Mouse (Mus musculus) Patski (cell line): Measurements from ENCODE around the gene Tacc3. TPM values are rescaled to one million over a fixed set of nuclear protein-coding genes. Genes with fewer than 3 reads are reported as not detected.

Experiments
- ATAC-seq: fragments of 100-300 bp; one replicate; pipeline ENCODE4 v1.8.0; 2021
- CTCF ChIA-PET: fragments of 350-600 bp; sonication (Branson Sonifier 250); formaldehyde crosslinking; loops from one replicate; lab custom pipeline; 2022; ENCODE audit warnings: inconsistent platforms; lab: Charles Lee
- POLR2A ChIA-PET: fragments of 350-600 bp; sonication (Branson Sonifier 250); formaldehyde crosslinking; loops from one replicate; lab custom pipeline; 2022; ENCODE audit warnings: antibody characterized with exemption, inconsistent platforms; lab: Charles Lee
- DNase-seq: peaks from one replicate; pipeline ENCODE4 v3.0.0-alpha.2; 2011; ENCODE audit warnings: low read depth, low spot score
- H3K27me3 ChIP-seq: fragments of 371-371 bp; one replicate; pipeline ENCODE4 v1.5.1; 2021
- CTCF ChIP-seq: fragments of 100-300 bp; IDR thresholded peaks from one replicate; pipeline ENCODE4 v1.5.1; 2021
- in situ Hi-C: fragments of 300-500 bp; cut with MboI; formaldehyde crosslinking; loops from 3 replicates; pipeline ENCODE4 v1.11.1; 2018; ENCODE audit warnings: low pct_unique_long_range_greater_than_20kb, mixed read lengths
- polyA plus RNA-seq: library from polyadenylated mRNA; unstranded; gene quantifications from one replicate; pipeline ENCODE4 v1.2.3, GENCODE M21; 2021

Tacc3 gene
- polyA plus RNA-seq, 1 experiment from 2014 or later: 63.4 TPM

DNA sequence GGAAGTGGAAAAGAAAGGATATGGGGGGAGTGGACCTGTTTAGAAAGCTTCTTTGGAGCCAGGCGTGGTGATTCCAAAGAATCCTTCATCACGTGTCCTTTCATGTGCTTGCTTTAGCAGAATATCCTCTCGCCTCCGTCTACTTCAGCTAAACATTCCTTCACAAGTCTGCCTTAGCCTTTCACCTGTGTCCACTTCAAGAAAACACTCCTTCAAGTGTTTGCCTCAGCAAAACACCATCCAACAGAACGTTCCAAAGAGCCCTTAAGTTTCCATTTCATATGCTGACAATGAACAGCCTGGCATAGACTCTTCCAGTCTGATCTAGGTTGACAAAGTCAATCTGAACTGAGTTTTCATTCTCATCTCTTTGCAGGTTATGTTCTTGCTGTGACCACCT lies 20.3 kb downstream of the Tacc3 start:
- DNase-seq (no peak), ATAC-seq (no peak)
- no peaks in the 10 kb centered on the region for H3K27me3 ChIP-seq
- TF ChIP-seq CTCF: no peak
- in situ Hi-C loops: loop anchor here (5.0 to 10.0 kb wide), 2 partner anchors 64 to 257 kb away; partner anchors contain the start of gene Nelfa
- CTCF ChIA-PET: interaction anchor here (1.0 to 3.0 kb wide), 6 partner anchors 8 to 61 kb away, joined by 3 to 14 read pairs (median 4); no protein-coding TSS in a partner anchor
- POLR2A ChIA-PET: interaction anchor here (0.7 to 1.5 kb wide), 2 partner anchors 17 to 19 kb away, joined by 3 read pairs; no protein-coding TSS in a partner anchor

DNA sequence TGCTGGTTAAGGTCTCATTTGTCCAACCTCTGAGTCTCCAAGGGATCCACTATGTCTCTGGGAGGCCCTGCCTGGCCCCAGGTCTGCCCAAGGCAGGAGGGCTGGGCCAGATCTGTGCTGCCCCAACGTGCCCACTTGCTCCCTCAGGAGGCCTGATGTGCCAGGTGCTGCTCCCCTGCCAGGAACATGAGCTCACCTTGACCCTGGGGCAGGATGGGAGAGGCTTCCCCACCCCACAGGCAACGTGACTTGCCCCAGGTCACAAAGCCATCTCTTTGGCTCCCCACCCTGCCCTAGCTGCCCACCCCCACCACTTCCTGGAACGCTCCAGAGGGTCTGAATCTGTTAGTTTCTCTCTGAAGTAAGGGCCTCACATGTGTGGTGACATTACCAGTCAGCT lies 23.1 kb downstream of the Tacc3 start:
- TF ChIP-seq CTCF: no peak
- no peak for DNase-seq
- ATAC-seq: no peak
- in situ Hi-C loops: no loop called here
- ChIA-PET POLR2A (no interaction called here), CTCF (no interaction called here)
- no peaks in the 10 kb centered on the region for H3K27me3 ChIP-seq

DNA sequence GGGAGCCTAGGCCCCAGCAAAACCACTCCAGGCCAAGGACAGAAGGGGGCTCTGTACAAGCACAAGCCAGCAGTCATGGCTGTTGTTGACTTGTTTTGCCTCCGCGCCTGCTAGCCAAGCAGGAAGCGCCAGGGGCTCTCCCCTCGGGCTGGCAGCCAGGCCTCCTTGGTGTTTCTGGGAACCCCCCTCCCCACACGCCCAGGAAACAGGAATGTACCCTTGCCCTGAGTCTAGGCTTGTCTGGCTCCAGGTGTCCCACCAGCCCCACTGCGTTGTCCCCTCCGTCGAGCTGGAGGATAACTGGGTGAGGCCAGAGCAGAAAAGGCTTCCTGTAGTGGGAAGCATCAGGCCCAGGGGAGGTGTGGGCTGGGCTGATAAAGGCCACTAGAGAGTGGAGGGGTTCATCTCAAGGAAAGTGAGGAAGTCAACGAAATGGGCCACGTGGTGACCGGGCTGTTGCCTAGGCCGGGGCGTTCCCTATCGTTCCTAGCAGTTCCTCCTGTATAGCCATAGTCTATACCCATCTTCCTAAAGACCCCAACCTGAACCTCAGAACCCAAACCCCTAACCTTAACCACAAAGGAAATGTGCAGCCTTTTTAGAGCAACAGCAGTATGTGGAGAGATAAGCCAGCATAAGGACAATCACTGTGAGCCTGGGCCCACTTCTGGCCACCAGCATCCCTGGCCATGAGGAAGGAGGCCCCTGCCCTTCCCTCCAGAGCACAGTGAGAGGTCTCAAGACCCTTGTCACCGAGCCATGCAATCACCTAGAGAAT lies 23.9 kb downstream of the Tacc3 start:
- DNase-seq (no peak), ATAC-seq (no peak)
- no peaks in the 10 kb centered on the region for H3K27me3 ChIP-seq
- ChIA-PET POLR2A (no interaction called here), CTCF (interaction anchor here (1.6 to 2.1 kb wide), 2 partner anchors 8 to 56 kb away, joined by 8 to 10 read pairs; no protein-coding TSS in a partner anchor)
- in situ Hi-C loops: no loop called here
- TF ChIP-seq CTCF: no peak

DNA sequence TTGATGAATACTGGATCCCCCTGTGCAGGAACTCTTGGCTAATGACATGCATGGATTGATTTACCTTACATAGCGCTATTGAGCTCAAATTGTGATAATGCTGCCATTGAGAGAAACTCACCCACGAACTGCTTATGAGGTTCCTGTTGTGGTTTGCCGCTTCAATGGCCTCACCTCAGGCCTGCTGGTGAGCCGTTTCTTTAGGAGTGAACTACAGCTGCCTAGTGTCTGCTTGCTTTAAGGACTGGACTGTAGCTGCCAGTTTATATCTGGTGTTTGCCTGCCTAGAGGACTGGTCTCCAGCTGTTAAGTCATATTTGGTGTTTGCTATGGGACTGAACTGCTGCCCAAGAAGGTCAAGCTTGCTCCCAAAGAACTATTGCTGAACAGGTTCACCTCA lies 25.0 kb downstream of the Tacc3 start:
- POLR2A ChIA-PET: interaction anchor here (1.0 kb wide), 1 partner anchor 14 kb away, joined by 3 read pairs; no protein-coding TSS in a partner anchor
- TF ChIP-seq CTCF: no peak
- in situ Hi-C loops: no loop called here
- H3K27me3 ChIP-seq: no peaks in the 10 kb centered on the region
- DNase-seq: no peak
- CTCF ChIA-PET: interaction anchor here (1.0 to 2.5 kb wide), 10 partner anchors 9 to 64 kb away, joined by 3 to 12 read pairs (median 4); no protein-coding TSS in a partner anchor
- ATAC-seq: no peak

DNA sequence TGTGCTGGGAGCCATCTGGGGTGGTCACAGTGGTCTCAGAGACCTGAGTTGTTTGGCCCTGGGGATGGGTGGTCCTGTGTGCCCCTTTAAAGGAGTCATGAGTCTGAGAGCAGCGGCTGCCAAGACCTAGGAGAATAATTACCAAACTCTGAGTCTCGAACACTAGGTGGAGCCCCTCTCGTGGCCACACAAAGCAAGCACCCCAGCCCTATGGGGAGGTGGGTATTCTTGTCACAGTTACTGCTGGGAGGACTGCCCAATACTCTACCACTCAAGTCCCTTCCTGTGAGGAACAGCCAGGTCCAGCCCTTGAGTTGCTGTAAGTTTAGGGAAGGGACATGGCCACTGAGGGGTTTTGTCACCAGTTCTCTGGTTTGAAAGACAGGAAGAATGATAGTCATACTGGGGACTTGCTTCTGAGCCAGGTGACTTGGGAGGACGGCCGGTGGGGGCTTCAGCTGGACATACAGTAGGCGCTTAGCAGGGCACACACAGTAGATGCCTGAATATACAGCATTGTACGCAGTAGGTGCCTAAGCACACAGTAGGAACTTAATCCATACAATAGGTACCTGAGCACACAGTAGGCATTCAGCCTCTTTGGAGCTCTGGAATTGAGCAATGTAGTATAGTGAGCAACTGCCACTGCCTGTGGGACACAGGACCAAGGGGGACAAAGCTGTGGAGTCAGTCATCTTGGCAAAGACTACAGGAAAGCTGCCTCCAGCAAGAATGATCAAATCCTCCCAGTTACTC lies 26.1 kb downstream of the Tacc3 start:
- ChIA-PET CTCF (interaction anchor here (0.9 to 4.1 kb wide), 16 partner anchors 9 to 80 kb away, joined by 3 to 25 read pairs (median 4); no protein-coding TSS in a partner anchor), POLR2A (no interaction called here)
- no peak for TF ChIP-seq CTCF
- ATAC-seq (peak; percentile 11), DNase-seq (no peak)
- in situ Hi-C loops: no loop called here
- H3K27me3 ChIP-seq: no peaks in the 10 kb centered on the region

DNA sequence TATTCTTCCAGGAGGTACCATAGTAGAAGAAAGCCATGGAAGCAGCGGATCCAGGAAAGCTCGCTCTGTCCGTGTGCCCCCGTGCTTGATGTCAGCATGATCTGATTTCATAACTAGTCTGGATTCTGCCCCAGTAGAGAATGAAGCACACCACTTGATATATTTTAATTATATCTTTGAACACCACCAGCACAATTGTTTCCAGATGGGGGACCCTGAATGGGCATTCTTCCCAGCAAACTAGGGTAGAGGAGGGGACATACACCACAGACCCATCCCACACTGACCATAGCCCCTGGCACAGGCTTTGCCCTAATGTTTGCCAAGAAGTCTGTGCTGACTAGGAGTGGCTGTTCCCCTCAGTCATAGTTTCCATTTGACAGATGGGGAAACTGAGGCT lies 27.0 kb downstream of the Tacc3 start:
- CTCF ChIA-PET: interaction anchor here (0.9 to 4.1 kb wide), 12 partner anchors 8 to 57 kb away, joined by 3 to 25 read pairs (median 4); no protein-coding TSS in a partner anchor

DNA sequence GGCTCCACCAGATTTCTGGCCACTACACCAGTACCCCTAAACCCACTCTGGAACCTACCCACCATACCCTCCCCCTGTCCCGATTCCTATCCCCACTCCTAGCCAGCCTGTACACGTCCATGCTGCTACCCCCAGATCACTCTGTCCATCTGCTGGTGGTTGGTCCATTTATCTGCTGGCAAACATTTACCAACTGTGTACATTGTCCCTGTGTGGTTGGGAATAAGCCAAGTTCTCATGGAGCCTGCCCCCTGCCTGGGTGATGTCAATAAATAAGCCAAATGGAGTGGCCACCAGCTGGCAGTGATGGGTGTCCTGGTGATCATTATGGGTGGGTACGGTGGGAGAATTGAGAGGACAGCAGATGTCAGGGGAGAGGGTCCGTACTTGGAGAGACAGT lies 29.2 kb downstream of the Tacc3 start:
- TF ChIP-seq CTCF: no peak
- H3K27me3 ChIP-seq: no peaks in the 10 kb centered on the region
- ATAC-seq (no peak), DNase-seq (no peak)
- CTCF ChIA-PET: interaction anchor here (1.0 to 4.1 kb wide), 4 partner anchors 15 to 51 kb away, joined by 3 to 25 read pairs (median 3); no protein-coding TSS in a partner anchor
- in situ Hi-C loops: no loop called here
- POLR2A ChIA-PET: no interaction called here

More for the DNA sequence above, 27.0 kb downstream of the Tacc3 start:
- no peaks in the 10 kb centered on the region for H3K27me3 ChIP-seq
- in situ Hi-C loops: no loop called here
- POLR2A ChIA-PET: no interaction called here
- no peak for TF ChIP-seq CTCF
- ATAC-seq: no peak
- no peak for DNase-seq

DNA sequence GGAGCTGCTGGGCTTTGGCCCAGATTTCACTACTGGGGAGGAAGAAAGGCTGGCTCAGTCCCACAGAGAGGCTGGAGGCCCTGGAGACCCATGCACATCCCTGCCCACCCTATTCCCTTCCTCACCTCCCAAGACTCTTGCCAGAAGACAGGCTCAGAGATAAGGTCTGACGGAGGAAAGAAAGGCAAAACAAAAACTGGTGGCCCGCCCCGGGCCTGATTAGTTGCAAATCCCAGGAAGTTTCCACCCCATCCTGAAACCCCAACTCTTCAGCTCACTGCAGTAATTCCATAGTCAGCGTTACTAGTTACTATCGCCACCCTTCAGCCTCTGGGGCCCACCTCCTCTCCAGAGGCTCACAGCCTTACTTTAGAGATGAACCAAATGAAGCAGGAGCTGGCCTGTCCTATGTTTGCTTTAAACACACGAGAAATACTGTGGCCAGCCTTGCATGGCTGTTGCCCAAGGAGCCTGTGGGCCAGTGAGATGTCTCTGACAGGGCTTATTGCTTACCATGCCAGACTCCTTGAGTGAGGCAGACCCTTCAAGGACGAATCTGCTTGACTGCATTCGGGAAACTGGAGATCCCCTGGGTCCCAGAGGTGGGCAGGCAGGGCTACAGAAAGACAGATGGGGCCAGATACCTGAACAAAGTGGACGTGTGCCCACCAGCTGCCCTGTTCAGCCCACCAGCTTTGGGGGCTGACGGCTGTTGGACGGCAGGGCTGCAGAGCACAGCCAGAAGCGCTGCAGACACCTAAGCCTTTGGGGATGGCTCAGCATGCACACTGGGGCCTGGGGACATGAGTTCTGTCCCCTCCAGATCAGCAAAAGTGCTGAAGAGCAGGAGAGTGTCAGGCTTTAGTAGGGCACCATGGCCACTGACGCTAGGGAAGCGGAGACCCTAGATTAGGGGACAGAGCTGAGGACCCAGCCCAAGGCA lies 30.6 kb downstream of the Tacc3 start:
- H3K27me3 ChIP-seq: no peaks in the 10 kb centered on the region
- ChIA-PET CTCF (interaction anchor here (1.0 to 1.6 kb wide), 2 partner anchors 17 to 49 kb away, joined by 3 to 4 read pairs; no protein-coding TSS in a partner anchor), POLR2A (no interaction called here)
- in situ Hi-C loops: no loop called here
- ATAC-seq: no peak
- no peak for TF ChIP-seq CTCF
- DNase-seq: no peak

DNA sequence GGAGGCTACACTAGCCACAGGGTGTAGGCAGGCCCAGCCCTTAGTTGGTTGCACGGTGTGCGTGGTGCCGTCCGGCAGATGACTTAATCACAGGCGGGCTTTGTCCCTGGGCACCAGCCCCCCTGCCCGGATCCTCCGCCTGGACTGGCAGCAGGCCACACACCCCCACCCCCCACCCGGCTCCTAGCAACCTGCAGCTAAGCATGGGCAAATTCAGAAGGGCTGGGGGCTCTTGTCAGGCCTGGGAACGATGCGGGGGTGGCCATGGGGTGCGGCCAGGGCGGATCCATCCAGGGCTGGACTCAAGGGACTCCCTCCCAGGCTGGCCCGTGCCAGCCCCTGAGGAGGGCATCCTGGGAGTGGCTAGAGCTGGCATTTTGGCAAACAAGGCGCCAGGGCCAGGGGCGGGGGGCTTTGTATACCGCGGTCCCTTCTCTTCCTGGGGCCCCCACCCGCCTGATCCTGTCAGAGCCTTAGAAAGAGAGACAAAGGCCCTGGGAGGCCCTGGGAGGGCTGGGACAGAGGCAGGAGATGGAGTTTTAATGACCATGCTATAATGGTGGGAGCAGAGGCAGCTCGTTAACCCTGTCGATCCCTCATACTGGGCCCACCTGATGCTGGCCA lies 31.4 kb downstream of the Tacc3 start:
- no peak for TF ChIP-seq CTCF
- CTCF ChIA-PET: interaction anchor here (1.6 kb wide), 1 partner anchor 49 kb away, joined by 4 read pairs; no protein-coding TSS in a partner anchor
- ATAC-seq (no peak), DNase-seq (no peak)
- in situ Hi-C loops: no loop called here
- H3K27me3 ChIP-seq: no peaks in the 10 kb centered on the region
- POLR2A ChIA-PET: no interaction called here
